Mouse (Mus musculus) bone marrow, adult 2 months (tissue): ENCODE results near the gene Mto1.

ENCODE experiments used
- CTCF ChIP-seq: fragments of 200-500 bp; IDR thresholded peaks from 2 replicates; pipeline ENCODE4 v1.5.1; 2011; ENCODE audit warnings: low read length, control low read depth; ENCODE audit not compliant: control insufficient read depth, insufficient read depth
- POLR2A ChIP-seq: fragments of 200-500 bp; IDR thresholded peaks from 2 replicates; pipeline ENCODE4 v1.6.1; 2011; ENCODE audit warnings: low read depth, mild to moderate bottlenecking, control low read depth, low read length, borderline replicate concordance; ENCODE audit not compliant: control insufficient read depth

GRCm38 (mm10) chr9:78465725-78466124 lies 17.7 kb downstream of the Mto1 start:
- TF ChIP-seq POLR2A = no peak
- no peak for TF ChIP-seq CTCF
